Mouse (Mus musculus) liver, embryonic 13.5 days (tissue): Measurements from ENCODE around the gene Zfp839. TPM values are rescaled to one million over a fixed set of nuclear protein-coding genes. Genes with fewer than 3 reads are reported as not detected.

Source experiments
- ATAC-seq: fragments of 200-750 bp; cut with Nextera tagmentation; 2 replicates; pipeline ENCODE4 v1.8.0; 2017; ENCODE audit warnings: low read depth, mild to moderate bottlenecking, moderate number of reproducible peaks, moderate library complexity
- DNase-seq: peaks from one replicate; pipeline ENCODE4 v3.0.0; 2022
- H3K27ac ChIP-seq: fragments of 300-500 bp; sonication (generic); 2 replicates; pipeline ENCODE4 v1.5.1; 2015; ENCODE audit warnings: moderate library complexity, mild to moderate bottlenecking, inconsistent platforms
- H3K27me3 ChIP-seq: fragments of 300-500 bp; sonication (generic); 2 replicates; pipeline ENCODE4 v1.6.1; 2015; ENCODE audit warnings: mild to moderate bottlenecking, inconsistent platforms
- H3K36me3 ChIP-seq: fragments of 300-500 bp; sonication (generic); 2 replicates; pipeline ENCODE4 v1.6.1; 2015; ENCODE audit warnings: mild to moderate bottlenecking, inconsistent platforms
- H3K4me1 ChIP-seq: fragments of 300-500 bp; sonication (generic); replicated peaks from 2 replicates; pipeline ENCODE4 v1.6.1; 2015; ENCODE audit warnings: inconsistent platforms
- H3K4me2 ChIP-seq: fragments of 300-500 bp; sonication (generic); 2 replicates; pipeline ENCODE4 v1.6.1; 2015; ENCODE audit warnings: inconsistent platforms, mild to moderate bottlenecking, moderate library complexity
- H3K4me3 ChIP-seq: fragments of 300-500 bp; sonication (generic); replicated peaks from 2 replicates; pipeline ENCODE4 v1.5.1; 2015; ENCODE audit warnings: mild to moderate bottlenecking, inconsistent platforms
- H3K9ac ChIP-seq: fragments of 300-500 bp; sonication (generic); 2 replicates; pipeline ENCODE4 v1.6.1; 2015; ENCODE audit warnings: mild to moderate bottlenecking, inconsistent platforms
- H3K9me3 ChIP-seq: fragments of 300-500 bp; sonication (generic); replicated peaks from 2 replicates; pipeline ENCODE4 v1.6.1; 2016; ENCODE audit warnings: inconsistent platforms
- WGBS: fragments of 180-500 bp; shearing (Covaris S2); methylation state at CpG from one replicate; pipeline ENCODE4 v1.1.7; 2015; ENCODE audit not compliant: insufficient replicate concordance; 5-methylcytosine and 5-hydroxymethylcytosine counted together
- polyA plus RNA-seq: library from polyadenylated mRNA; unstranded; fragments of >200 nt; fragmentation: Nextera tagmentation; extraction: Ambion mirVana; gene quantifications from 2 replicates; pipeline ENCODE4 v1.2.1, GENCODE M21; 2015

Zfp839 gene
- polyA plus RNA-seq, 1 experiment from 2014 or later = 1.6 TPM

DNA sequence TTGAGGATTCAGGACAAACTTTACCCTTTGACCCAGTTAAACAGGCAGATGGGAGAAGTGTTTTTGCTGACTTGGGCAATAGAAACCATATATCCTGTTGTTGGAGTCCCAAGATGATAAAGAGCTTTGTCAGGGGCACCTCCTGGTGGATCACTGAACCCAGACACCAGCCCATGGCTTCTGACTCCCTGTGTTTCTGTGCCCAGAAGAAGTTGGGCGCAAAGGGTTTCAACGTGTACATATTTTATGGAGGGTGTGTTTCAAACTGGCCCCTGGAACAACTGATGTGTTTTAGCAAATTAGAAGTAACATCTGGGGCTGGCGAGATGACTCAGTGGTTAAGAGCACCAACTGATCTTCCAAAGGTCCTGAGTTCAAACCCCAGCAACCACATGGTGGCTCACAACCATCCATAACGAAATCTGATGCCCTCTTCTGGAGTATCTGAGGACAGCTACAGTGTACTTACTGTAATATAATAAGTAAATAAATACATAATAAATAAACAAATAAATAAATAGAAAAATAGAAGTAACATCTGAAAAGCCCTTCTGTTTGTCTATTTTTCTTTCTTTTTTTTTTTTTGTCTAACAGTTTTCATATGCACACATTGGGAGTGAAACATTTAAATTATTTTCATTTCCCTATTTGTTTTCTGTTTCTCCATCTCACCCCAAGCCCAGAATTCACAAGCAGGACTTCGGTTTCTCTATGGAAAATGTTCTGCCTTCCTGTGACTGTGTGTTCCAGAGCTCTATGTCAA is 8.1 kb upstream of the Zfp839 start:
- no peak overlapping the region for H3K4me2 ChIP-seq
- H3K27ac ChIP-seq = no peak overlapping the region
- no peak overlapping the region for H3K4me3 ChIP-seq
- no peak for ATAC-seq
- WGBS = 64% methylated on average over 5 of the region's 5 CpGs
- no peaks in the 10 kb centered on the region for H3K36me3 ChIP-seq
- no peaks in the 10 kb centered on the region for H3K9me3 ChIP-seq
- peaks cover 43% of the 10 kb centered on the region for H3K4me1 ChIP-seq
- no peak overlapping the region for H3K9ac ChIP-seq
- peaks cover 5% of the 10 kb centered on the region for H3K27me3 ChIP-seq
- DNase-seq = no peak

DNA sequence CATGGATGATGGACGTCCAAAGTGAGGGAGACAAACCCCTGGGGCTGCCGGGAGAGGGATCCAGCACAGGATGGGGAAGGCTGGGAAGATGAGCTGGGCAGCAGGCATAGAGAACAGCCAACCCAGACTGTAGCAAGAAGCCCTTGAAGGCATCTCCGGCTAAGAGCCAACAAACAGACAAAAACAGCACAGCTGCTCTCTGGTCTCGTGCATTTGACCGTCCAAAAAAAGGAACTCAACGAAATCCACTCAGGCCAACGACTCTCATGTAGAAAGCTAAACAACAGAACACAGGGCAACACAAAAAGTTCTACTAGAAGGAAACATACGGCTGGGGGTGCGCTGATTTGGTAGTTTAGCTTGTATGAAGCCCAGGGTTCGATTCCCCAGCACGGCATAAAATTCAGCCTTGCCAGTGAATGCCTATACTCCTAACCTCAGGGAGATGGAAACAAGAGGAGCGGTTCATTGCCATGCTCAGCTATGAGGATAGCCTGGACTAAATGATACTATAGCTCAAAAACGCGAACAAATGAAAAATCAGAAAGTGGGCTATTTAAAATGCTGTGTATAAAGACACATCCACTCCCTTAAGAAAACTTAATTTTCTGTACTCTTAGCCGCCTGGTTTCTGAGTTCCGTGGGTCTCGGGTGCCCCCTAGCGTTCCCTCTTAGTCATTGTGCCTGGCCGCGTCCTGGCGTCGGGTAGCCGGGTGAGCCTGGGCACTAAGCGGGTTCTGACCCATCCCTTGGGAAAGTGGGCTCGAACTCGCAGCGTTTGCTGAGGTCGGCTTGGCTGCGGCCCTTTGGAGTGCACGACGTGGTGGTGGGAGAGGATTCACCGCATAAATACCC is 6.6 kb upstream of the Zfp839 start:
- Histone ChIP-seq H3K27ac (peak overlapping the region; percentile 85; the same call in 1 of the 2 replicates), H3K9ac (peak overlapping the region; percentile 78)
- 17% methylated on average over 32 of the region's 32 CpGs for WGBS

DNA sequence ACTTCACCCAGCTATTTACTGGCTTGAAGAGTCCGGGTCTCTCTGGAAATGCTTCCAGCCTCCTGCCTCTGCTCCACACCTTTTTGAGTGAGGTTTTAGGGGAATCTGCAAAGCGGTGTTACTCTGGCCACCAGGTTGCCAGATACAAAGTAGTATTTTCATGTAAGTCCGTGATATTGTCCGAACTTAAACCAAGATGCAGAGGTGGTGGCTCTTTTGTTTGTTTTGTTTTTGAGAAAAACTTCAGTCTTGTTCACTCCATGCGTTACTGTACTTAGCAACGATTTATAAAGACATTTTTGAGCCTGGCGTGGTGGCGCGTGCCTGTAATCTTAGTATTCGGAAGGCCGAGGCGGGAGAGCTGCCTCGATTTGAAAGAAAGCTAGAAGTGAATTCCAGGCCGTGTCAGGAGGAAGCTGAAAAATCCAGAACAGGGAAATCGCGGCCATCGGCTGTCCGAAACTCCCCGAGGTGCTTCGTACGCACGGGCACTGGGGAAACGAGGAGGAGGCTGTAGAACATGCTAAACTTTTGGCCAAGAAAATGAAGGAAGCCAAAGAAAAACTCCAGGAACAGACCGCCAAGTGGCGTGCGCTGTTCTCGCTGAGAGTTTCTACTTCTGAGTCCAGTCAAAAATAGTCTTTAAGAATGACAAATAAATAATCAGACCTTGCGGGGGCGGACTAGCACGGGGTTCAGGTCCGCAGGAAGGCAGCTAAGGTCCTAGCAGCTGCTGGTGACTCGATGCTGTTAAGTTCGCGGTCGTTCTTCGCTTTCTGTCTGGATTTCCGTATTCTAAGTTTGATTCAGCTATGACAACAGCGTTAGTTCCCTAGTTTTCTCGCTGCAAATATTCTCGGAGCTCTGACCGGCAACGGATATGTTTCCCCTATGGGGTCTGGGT is 5.6 kb upstream of the Zfp839 start:
- no peaks in the 10 kb centered on the region; the same call in none of the 2 replicates for H3K27me3 ChIP-seq
- H3K9me3 ChIP-seq = no peaks in the 10 kb centered on the region
- H3K4me3 ChIP-seq = peak overlapping the region; percentile 70
- peak overlapping the region; percentile 85 for H3K27ac ChIP-seq
- DNase-seq = no peak
- H3K4me2 ChIP-seq = peak overlapping the region; percentile 94
- peak overlapping the region; percentile 78 for H3K9ac ChIP-seq
- under 1% methylated on average over 42 of the region's 42 CpGs for WGBS
- peaks cover 43% of the 10 kb centered on the region for H3K4me1 ChIP-seq
- no peaks in the 10 kb centered on the region for H3K36me3 ChIP-seq
- ATAC-seq = peak; percentile 62

More for the DNA sequence above, 6.6 kb upstream of the Zfp839 start:
- Histone ChIP-seq H3K4me1 (peaks cover 43% of the 10 kb centered on the region), H3K4me2 (peak overlapping the region; percentile 94), H3K9me3 (no peaks in the 10 kb centered on the region), H3K36me3 (no peaks in the 10 kb centered on the region), H3K4me3 (peak overlapping the region; percentile 70), H3K27me3 (peaks cover 5% of the 10 kb centered on the region)
- ATAC-seq (peak; percentile 15; the same call in 1 of the 2 replicates), DNase-seq (peak; percentile 79)

DNA sequence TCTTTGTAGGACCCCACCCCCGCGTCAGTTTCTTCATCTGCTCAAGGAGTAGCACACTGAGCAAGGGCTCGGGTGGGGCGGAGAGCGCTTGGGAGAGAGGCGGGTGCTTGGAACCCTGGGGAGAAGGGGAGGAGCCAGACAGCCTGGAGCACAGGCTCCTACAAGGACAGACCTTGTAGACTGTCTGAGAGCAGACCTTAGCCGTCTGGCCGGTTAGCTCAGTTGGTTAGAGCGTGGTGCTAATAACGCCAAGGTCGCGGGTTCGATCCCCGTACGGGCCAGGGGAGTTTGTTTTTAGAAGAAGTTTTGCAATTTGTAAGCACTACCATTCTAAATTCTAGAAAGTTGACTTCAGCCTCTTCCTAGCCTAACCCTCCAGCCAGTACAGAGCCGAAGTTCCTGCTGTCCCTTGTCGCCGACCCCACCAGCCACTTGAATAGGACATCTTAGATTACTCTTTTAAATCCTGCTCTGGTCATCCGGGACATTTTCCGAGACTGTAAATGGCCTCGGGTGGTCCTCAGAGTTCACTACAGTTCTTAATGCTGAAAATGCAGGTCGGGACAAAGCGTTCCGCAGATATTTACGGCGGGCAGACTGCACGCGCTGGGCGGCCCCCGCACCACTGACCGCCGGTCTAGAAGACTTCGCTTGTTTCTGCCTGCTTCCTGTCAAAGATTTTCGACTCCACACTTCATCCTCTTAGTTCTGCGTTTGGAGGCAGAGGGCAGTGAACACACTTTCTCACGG is 4.7 kb upstream of the Zfp839 start:
- no peaks in the 10 kb centered on the region for H3K36me3 ChIP-seq
- ATAC-seq (peak; percentile 93), DNase-seq (peak; percentile 96)
- H3K4me2 ChIP-seq = peak overlapping the region; percentile 94
- no peaks in the 10 kb centered on the region for H3K9me3 ChIP-seq
- H3K9ac ChIP-seq = peak overlapping the region; percentile 78
- H3K27ac ChIP-seq = peak overlapping the region; percentile 85
- peak overlapping the region; percentile 70 for H3K4me3 ChIP-seq
- WGBS = under 1% methylated on average over 36 of the region's 36 CpGs
- peaks cover 44% of the 10 kb centered on the region for H3K4me1 ChIP-seq
- H3K27me3 ChIP-seq = no peaks in the 10 kb centered on the region

DNA sequence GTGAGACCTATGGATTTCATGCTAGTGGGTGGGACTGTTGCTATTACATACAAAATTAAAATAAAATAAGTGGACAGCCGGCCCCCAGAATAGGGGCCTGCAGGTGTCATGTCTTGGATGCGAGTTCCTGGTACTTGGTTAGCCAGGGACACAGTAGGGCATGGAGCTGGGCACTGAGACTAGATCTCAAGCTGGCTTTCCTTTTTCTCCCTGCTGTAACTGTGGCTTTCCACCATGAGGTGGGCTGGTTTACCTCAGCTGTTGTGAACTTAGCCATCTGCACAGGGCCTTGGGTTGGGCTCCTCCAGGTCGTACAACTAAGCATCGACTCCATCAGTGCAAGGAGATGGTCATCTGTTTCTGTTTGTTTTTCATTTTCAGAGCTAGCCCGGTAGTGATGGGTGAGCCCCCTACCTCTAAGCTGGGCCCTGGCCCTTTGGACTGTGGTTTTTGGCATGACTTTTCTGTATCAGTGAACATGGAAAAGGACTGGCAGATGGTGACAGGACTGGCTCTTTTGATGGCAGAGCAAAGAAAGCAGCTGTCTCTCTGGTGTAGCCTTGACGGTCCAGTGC is 3.8 kb upstream of the Zfp839 start:
- peaks cover 51% of the 10 kb centered on the region for H3K4me1 ChIP-seq
- 74% methylated on average over 6 of the region's 6 CpGs for WGBS
- DNase-seq = no peak
- H3K9ac ChIP-seq = peak overlapping the region; percentile 73
- no peaks in the 10 kb centered on the region for H3K36me3 ChIP-seq
- H3K4me2 ChIP-seq = peak overlapping the region; percentile 94
- no peaks in the 10 kb centered on the region for H3K27me3 ChIP-seq
- ATAC-seq = no peak
- peak overlapping the region; percentile 62; the same call in 1 of the 2 replicates for H3K27ac ChIP-seq
- peak overlapping the region; percentile 70 for H3K4me3 ChIP-seq
- H3K9me3 ChIP-seq = no peaks in the 10 kb centered on the region

- H3K4me1 ChIP-seq = peaks cover 53% of the 10 kb centered on the region
- H3K4me2 ChIP-seq = peak overlapping the region; percentile 81
- H3K27me3 ChIP-seq = no peaks in the 10 kb centered on the region
- DNase-seq (no peak), ATAC-seq (peak; percentile 7; the same call in 1 of the 2 replicates)
- no peaks in the 10 kb centered on the region for H3K9me3 ChIP-seq
- 9% methylated on average over 9 of the region's 9 CpGs for WGBS
- peaks cover 6% of the 10 kb centered on the region; the same call in 1 of the 2 replicates for H3K36me3 ChIP-seq
- peak overlapping the region; percentile 83 for H3K4me3 ChIP-seq
- H3K9ac ChIP-seq = peak overlapping the region; percentile 88
- H3K27ac ChIP-seq = peak overlapping the region; percentile 82
Observed at GRCm38 (mm10) chr12:110850929-110851256, 840 bp downstream of the Zfp839 start.

DNA sequence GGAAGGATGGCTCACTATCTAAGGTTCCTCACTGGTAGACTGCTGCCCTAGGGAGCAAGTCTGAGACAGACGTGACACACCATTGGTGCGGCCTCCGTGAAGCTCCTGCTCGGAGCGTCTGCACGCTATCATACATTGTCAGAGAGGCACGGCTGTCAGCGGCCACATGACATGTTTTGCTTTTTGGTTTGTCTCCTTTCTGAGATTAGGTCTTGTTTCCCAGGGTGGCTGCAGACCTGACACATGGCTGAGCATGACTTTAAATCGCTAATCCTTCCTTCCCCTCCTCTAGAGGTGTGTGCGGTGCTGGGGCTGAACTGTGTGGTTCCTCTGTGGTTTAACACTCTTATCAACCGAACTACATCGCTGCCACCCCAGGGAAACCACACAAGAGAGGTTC is 1.4 kb downstream of the Zfp839 start:
- Histone ChIP-seq H3K9me3 (no peaks in the 10 kb centered on the region), H3K4me2 (peak overlapping the region; percentile 81), H3K27me3 (no peaks in the 10 kb centered on the region), H3K9ac (peak overlapping the region; percentile 88), H3K4me3 (peak overlapping the region; percentile 83), H3K4me1 (peaks cover 52% of the 10 kb centered on the region), H3K36me3 (peaks cover 6% of the 10 kb centered on the region; the same call in 1 of the 2 replicates), H3K27ac (peak overlapping the region; percentile 82)
- peak; percentile 53 for DNase-seq
- ATAC-seq = peak; percentile 78
- 12% methylated on average over 12 of the region's 12 CpGs for WGBS

DNA sequence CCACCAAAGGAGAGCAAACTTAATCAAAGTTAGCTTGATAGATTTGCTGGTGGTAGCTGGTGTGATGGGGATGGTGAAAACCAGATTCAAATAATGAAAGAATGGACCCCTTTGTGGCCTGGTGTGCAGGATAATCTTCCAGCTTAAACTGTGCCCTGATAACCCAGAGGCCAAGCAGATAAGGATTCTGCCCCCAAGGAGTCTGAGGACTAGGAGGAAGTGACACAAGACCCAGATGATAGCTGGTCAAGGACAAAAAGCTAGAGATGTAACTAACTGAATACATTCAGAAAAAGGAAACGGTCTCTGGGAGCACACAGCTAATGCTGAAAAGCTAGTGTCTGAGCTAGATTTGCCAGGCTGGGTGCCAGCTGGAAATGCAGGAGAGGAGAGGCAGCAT is 1.9 kb downstream of the Zfp839 start:
- 22% methylated on average over 1 of the region's 1 CpGs for WGBS
- peaks cover 6% of the 10 kb centered on the region; the same call in 1 of the 2 replicates for H3K36me3 ChIP-seq
- H3K9me3 ChIP-seq = no peaks in the 10 kb centered on the region
- H3K9ac ChIP-seq = peak overlapping the region; percentile 88; the same call in 1 of the 2 replicates
- H3K27me3 ChIP-seq = no peaks in the 10 kb centered on the region
- ATAC-seq (no peak), DNase-seq (no peak)
- H3K4me2 ChIP-seq = peak overlapping the region; percentile 81
- H3K4me3 ChIP-seq = no peak overlapping the region
- peaks cover 56% of the 10 kb centered on the region for H3K4me1 ChIP-seq
- H3K27ac ChIP-seq = peak overlapping the region; percentile 82; the same call in 1 of the 2 replicates

- H3K9me3 ChIP-seq = no peaks in the 10 kb centered on the region
- peaks cover 10% of the 10 kb centered on the region; the same call in 1 of the 2 replicates for H3K36me3 ChIP-seq
- DNase-seq (no peak), ATAC-seq (no peak)
- H3K4me3 ChIP-seq = no peak overlapping the region
- H3K27me3 ChIP-seq = no peaks in the 10 kb centered on the region
- H3K4me2 ChIP-seq = no peak overlapping the region
- 72% methylated on average over 32 of the region's 32 CpGs for WGBS
- H3K4me1 ChIP-seq = peaks cover 65% of the 10 kb centered on the region
- H3K9ac ChIP-seq = peak overlapping the region; percentile 17; the same call in 1 of the 2 replicates
- H3K27ac ChIP-seq = no peak overlapping the region
Observed at GRCm38 (mm10) chr12:110854786-110855737, 5.0 kb downstream of the Zfp839 start.
